Mouse (Mus musculus) activated CD4-positive, CD25-positive, alpha-beta regulatory T cell (primary cell): ENCODE measurements around the gene Hoga1. TPM values are rescaled to one million over a fixed set of nuclear protein-coding genes. Genes with fewer than 3 reads are reported as not detected.

Source experiments
- polyA plus RNA-seq, 2 experiments: library from polyadenylated mRNA; unstranded; fragments of 100-300 nt; shearing (Covaris generic); gene quantifications; one replicate each; pipeline ENCODE4 v1.2.1; 2017

Hoga1 gene
- under 1 TPM; 0.27 to 0.43 TPM for polyA plus RNA-seq

GRCm38 (mm10) chr19:42045269-42046102 lies at the start of gene Hoga1:
Gene Hoga1 (plus strand): TSS chr19:42045610.

GRCm38 (mm10) chr19:42035456-42036248 lies 9.8 kb upstream of the Hoga1 start, which contains the start of gene Ankrd2:
Gene Ankrd2 (plus strand): TSS chr19:42036000.

GRCm38 (mm10) chr19:42051948-42052347 lies 6.5 kb downstream of the Hoga1 start, which contains the start of gene 4933411K16Rik:
Gene 4933411K16Rik (plus strand): TSS chr19:42052248.

GRCm38 (mm10) chr19:42086166-42086565 lies 40.8 kb downstream of the Hoga1 start, which contains the start of gene Morn4:
Gene Morn4 (minus strand): TSS chr19:42086357.

GRCm38 (mm10) chr19:42089748-42090595 lies 44.6 kb downstream of the Hoga1 start, which contains the start of gene Pi4k2a:
Gene Pi4k2a (plus strand): TSS chr19:42090470.

Other genes with a start within 250 kb of the Hoga1 start
- gene Arhgap19, start 243.6 kb upstream of the Hoga1 start, polyA plus RNA-seq: 1 to 10 TPM; 4.3 to 4.6 TPM
- 1 to 10 TPM; 2.4 to 5.7 TPM for gene Frat1, start 215.6 kb upstream of the Hoga1 start, polyA plus RNA-seq
- gene Frat2, start 197.5 kb upstream of the Hoga1 start, polyA plus RNA-seq: 10 to 100 TPM; 12.9 to 29.2 TPM
- 10 to 100 TPM in 1 of 2 experiments, 1 to 10 TPM in 1; 8.1 to 10.2 TPM for gene Rrp12, start 149.4 kb upstream of the Hoga1 start, polyA plus RNA-seq
- 100 to 1,000 TPM; 154 to 162 TPM for gene Pgam1, start 133.7 kb upstream of the Hoga1 start, polyA plus RNA-seq
- gene Exosc1, start 112.2 kb upstream of the Hoga1 start, polyA plus RNA-seq: 10 to 100 TPM; 51.7 to 86.8 TPM
- gene Zdhhc16, start 112.1 kb upstream of the Hoga1 start, polyA plus RNA-seq: 10 to 100 TPM; 58.1 to 72.2 TPM
- gene Mms19, start 64.5 kb upstream of the Hoga1 start, polyA plus RNA-seq: 10 to 100 TPM; 64.2 to 75.5 TPM
- gene Ubtd1, start 63.8 kb upstream of the Hoga1 start, polyA plus RNA-seq: 1 to 10 TPM; 5.7 to 7.0 TPM
- not detected for gene Ankrd2, start 9.6 kb upstream of the Hoga1 start, polyA plus RNA-seq
- gene 4933411K16Rik, start 6.6 kb downstream of the Hoga1 start, polyA plus RNA-seq: not detected
- gene Morn4, start 40.7 kb downstream of the Hoga1 start, polyA plus RNA-seq: 1 to 10 TPM in 1 of 2 experiments, under 1 TPM in 1; 0.70 to 1.3 TPM
- gene Pi4k2a, start 44.9 kb downstream of the Hoga1 start, polyA plus RNA-seq: 10 to 100 TPM; 26.9 to 36.4 TPM
- 1 to 10 TPM; 3.9 to 5.8 TPM for gene Avpi1, start 83.4 kb downstream of the Hoga1 start, polyA plus RNA-seq
- gene Marveld1, start 101.8 kb downstream of the Hoga1 start, polyA plus RNA-seq: 10 to 100 TPM; 24.5 to 25.6 TPM
- 10 to 100 TPM; 37.1 to 55.6 TPM for gene Zfyve27, start 118.3 kb downstream of the Hoga1 start, polyA plus RNA-seq
- gene Sfrp5, start 156.6 kb downstream of the Hoga1 start, polyA plus RNA-seq: not detected
- gene Golga7b, start 202.0 kb downstream of the Hoga1 start, polyA plus RNA-seq: under 1 TPM in 1 of 2 experiments, not detected in 1; 0.12 TPM